Comparison of ENCODE assay signal across 25 mouse cellular contexts in the genomic region with DNA sequence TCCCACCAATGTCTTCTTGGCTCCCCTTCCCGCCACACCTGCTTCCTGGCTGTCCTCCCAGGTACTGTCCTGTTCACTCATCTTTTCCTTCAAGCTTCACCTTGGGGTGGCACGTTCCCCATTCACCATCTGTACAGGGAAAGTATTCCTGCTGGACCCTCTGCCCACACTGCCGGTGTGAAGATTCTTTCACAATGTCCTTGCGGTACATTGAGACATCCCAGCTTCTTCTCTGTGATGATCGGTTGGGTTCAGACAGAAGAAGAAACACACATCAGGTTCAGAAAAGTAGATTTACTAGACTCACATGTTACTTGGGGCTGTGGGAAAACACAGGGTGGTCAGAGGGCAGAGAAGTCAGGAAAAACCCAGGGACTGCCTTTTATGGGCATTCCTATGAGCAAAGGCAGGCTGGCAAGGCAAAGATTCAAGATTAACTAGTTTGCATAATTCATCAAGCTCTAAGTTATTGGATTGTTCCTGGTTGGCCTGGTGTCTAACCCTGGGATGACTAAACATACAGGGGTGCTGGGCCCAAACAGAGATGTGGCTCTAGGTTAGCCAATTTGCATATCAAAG. TPM values are rescaled to one million over a fixed set of nuclear protein-coding genes. Genes with fewer than 3 reads are reported as not detected.
DNase-seq lines count a peak whose midpoint lies in the region; ATAC-seq and TF ChIP-seq lines count a peak whose summit lies in the region.
"Had no signal": no experiment of that assay in that cellular context is flagged by ENCODE, and none has a peak within 500 bp of the region (broad histone marks: within the 10 kb centered on the region; RNA-seq: fewer than 3 reads in every experiment).

No protein-coding gene starts in this region.

- H3K27ac ChIP-seq in heart, embryonic 12.5 days (ENCODE audit: poor library complexity, severe bottlenecking), result peak overlapping the region; percentile 60; the same call in 1 of the 2 replicates
- H3K27ac ChIP-seq in midbrain, embryonic 11.5 days (ENCODE audit: low read depth, low read length), result no peak overlapping the region
- H3K27ac ChIP-seq in midbrain, postnatal 0 days (ENCODE audit: low read depth, low read length), result no peak overlapping the region
- no peak overlapping the region for H3K27ac ChIP-seq in hindbrain, embryonic 11.5 days (ENCODE audit: low read depth, low read length)
- H3K27ac ChIP-seq: embryonic facial prominence, embryonic 10.5 days; embryonic facial prominence, embryonic 15.5 days; forebrain, embryonic 12.5 days; heart, embryonic 13.5 days; hindbrain, embryonic 13.5 days; liver, embryonic 13.5 days; midbrain, embryonic 15.5 days; neural tube, embryonic 13.5 days had no signal

- no peak overlapping the region for H3K9ac ChIP-seq in heart, embryonic 12.5 days
- H3K9ac ChIP-seq in midbrain, embryonic 11.5 days (ENCODE audit: low read length), result no peak overlapping the region
- H3K9ac ChIP-seq in midbrain, postnatal 0 days (replicated peaks; ENCODE audit: low read length, poor library complexity, severe bottlenecking), result no peak overlapping the region
- no peak overlapping the region for H3K9ac ChIP-seq in hindbrain, embryonic 11.5 days (ENCODE audit: low read depth, low read length)
- H3K9ac ChIP-seq: embryonic facial prominence, embryonic 15.5 days; forebrain, embryonic 12.5 days; forebrain, postnatal 0 days; heart, embryonic 13.5 days; hindbrain, embryonic 13.5 days; liver, embryonic 13.5 days; midbrain, embryonic 15.5 days; neural tube, embryonic 13.5 days had no signal

- 0 out of 2 replicates have a peak, but pooled peaks cover 5% of the 10 kb centered on the region for H3K27me3 ChIP-seq in heart, embryonic 12.5 days (replicated peaks)
- H3K27me3 ChIP-seq in midbrain, embryonic 11.5 days (ENCODE audit: control insufficient read depth, insufficient read depth, low read length), result no peaks in the 10 kb centered on the region
- H3K27me3 ChIP-seq in midbrain, postnatal 0 days (ENCODE audit: insufficient read depth, low read length), result no peaks in the 10 kb centered on the region
- no peaks in the 10 kb centered on the region for H3K27me3 ChIP-seq in myocyte (ENCODE audit: control insufficient read depth, insufficient read depth, insufficient read length)
- H3K27me3 ChIP-seq in hindbrain, embryonic 11.5 days (ENCODE audit: control insufficient read depth, insufficient read depth, low read length), result no peaks in the 10 kb centered on the region
- H3K27me3 ChIP-seq: embryonic facial prominence, embryonic 15.5 days; forebrain, embryonic 12.5 days; heart, embryonic 13.5 days; hindbrain, embryonic 13.5 days; liver, embryonic 13.5 days; midbrain, embryonic 15.5 days; neural tube, embryonic 13.5 days had no signal

- peaks cover 17% of the 10 kb centered on the region for H3K4me1 ChIP-seq in heart, embryonic 12.5 days (replicated peaks)
- peaks cover 2% of the 10 kb centered on the region; the same call in 1 of the 2 replicates for H3K4me1 ChIP-seq in midbrain, embryonic 11.5 days (ENCODE audit: control insufficient read depth, insufficient read depth, low read length)
- no peaks in the 10 kb centered on the region for H3K4me1 ChIP-seq in midbrain, postnatal 0 days (ENCODE audit: insufficient read depth, low read length)
- H3K4me1 ChIP-seq in hindbrain, embryonic 11.5 days (replicated peaks; ENCODE audit: control insufficient read depth, insufficient read depth, low read length), result no peaks in the 10 kb centered on the region
- H3K4me1 ChIP-seq: embryonic facial prominence, embryonic 10.5 days; hindbrain, embryonic 13.5 days; liver, embryonic 13.5 days; midbrain, embryonic 15.5 days; neural tube, embryonic 13.5 days had no signal

- no peaks in the 10 kb centered on the region for H3K36me3 ChIP-seq in heart, embryonic 12.5 days
- no peaks in the 10 kb centered on the region for H3K36me3 ChIP-seq in midbrain, embryonic 11.5 days (ENCODE audit: control insufficient read depth, insufficient read depth, low read length)
- no peaks in the 10 kb centered on the region for H3K36me3 ChIP-seq in midbrain, postnatal 0 days (ENCODE audit: insufficient read depth, low read length)
- no peaks in the 10 kb centered on the region for H3K36me3 ChIP-seq in myocyte (ENCODE audit: control insufficient read depth, insufficient read depth)
- H3K36me3 ChIP-seq in hindbrain, embryonic 11.5 days (ENCODE audit: control insufficient read depth, insufficient read depth, low read length), result no peaks in the 10 kb centered on the region
- H3K36me3 ChIP-seq: embryonic facial prominence, embryonic 10.5 days; embryonic facial prominence, embryonic 15.5 days; forebrain, embryonic 12.5 days; heart, embryonic 13.5 days; hindbrain, embryonic 13.5 days; liver, embryonic 13.5 days; midbrain, embryonic 15.5 days; neural tube, embryonic 13.5 days had no signal

- no peak for ATAC-seq in heart, embryonic 12.5 days (ENCODE audit: insufficient number of reproducible peaks, low FRiP score)
- ATAC-seq in midbrain, embryonic 11.5 days (ENCODE audit: low FRiP score), result no peak
- ATAC-seq in midbrain, postnatal 0 days (ENCODE audit: low FRiP score), result no peak
- ATAC-seq in megakaryocyte-erythroid progenitor cell, adult 5-6 weeks (replicated peaks; ENCODE audit: low FRiP score, low TSS enrichment, poor library complexity, severe bottlenecking), result no peak
- ATAC-seq in hindbrain, embryonic 11.5 days (ENCODE audit: low FRiP score), result no peak
- ATAC-seq: forebrain, postnatal 0 days; intestine, postnatal 0 days; midbrain, embryonic 15.5 days had no signal

- H3K79me2 ChIP-seq in myocyte (ENCODE audit: control insufficient read depth, insufficient read depth), result no peaks in the 10 kb centered on the region

- H3K4me3 ChIP-seq in heart, embryonic 12.5 days, result no peak overlapping the region
- no peak overlapping the region for H3K4me3 ChIP-seq in midbrain, embryonic 11.5 days (ENCODE audit: low read depth, low read length)
- H3K4me3 ChIP-seq in midbrain, postnatal 0 days (ENCODE audit: low read depth, low read length), result no peak overlapping the region
- H3K4me3 ChIP-seq in myocyte, result no peak overlapping the region
- no peak overlapping the region for H3K4me3 ChIP-seq in hindbrain, embryonic 11.5 days (ENCODE audit: low read depth, low read length)
- H3K4me3 ChIP-seq: embryonic facial prominence, embryonic 10.5 days; embryonic facial prominence, embryonic 15.5 days; forebrain, embryonic 12.5 days; heart, embryonic 13.5 days; hindbrain, embryonic 13.5 days; liver, embryonic 13.5 days; midbrain, embryonic 15.5 days; neural tube, embryonic 13.5 days had no signal

- DNase-seq in heart, adult 18-20 months, result no peak
- peak; percentile 68 for DNase-seq in midbrain, embryonic 11.5 days (ENCODE audit: low spot score, missing footprints)
- DNase-seq in midbrain, postnatal 0 days (ENCODE audit: low spot score), result no peak
- DNase-seq in hindbrain, embryonic 11.5 days (ENCODE audit: low spot score), result no peak
- DNase-seq: adrenal gland, postnatal 36 days; cerebellum, adult 8-10 months; cerebellum, postnatal 25 days; forebrain, postnatal 0 days; gastrocnemius, postnatal 10 days; heart, postnatal 14 days; kidney, postnatal 25 days; liver, embryonic 13.5 days; lung, adult 2 months; lung, postnatal 14 days had no signal

- H3K4me2 ChIP-seq in heart, embryonic 12.5 days, result no peak overlapping the region
- H3K4me2 ChIP-seq in midbrain, embryonic 11.5 days, result no peak overlapping the region
- no peak overlapping the region for H3K4me2 ChIP-seq in midbrain, postnatal 0 days (ENCODE audit: low read depth, low read length, poor library complexity, severe bottlenecking)
- peak overlapping the region; percentile 64 for H3K4me2 ChIP-seq in myocyte (ENCODE audit: low read depth)
- no peak overlapping the region for H3K4me2 ChIP-seq in hindbrain, embryonic 11.5 days (replicated peaks; ENCODE audit: low read depth, low read length)
- H3K4me2 ChIP-seq: embryonic facial prominence, embryonic 15.5 days; forebrain, embryonic 12.5 days; heart, embryonic 13.5 days; hindbrain, embryonic 13.5 days; liver, embryonic 13.5 days; midbrain, embryonic 15.5 days; neural tube, embryonic 13.5 days had no signal

- H3ac ChIP-seq in myocyte (ENCODE audit: control insufficient read depth, insufficient read length), result no peak overlapping the region

- 84% methylated on average over 5 of the region's 5 CpGs for WGBS in heart, embryonic 12.5 days
- WGBS in midbrain, embryonic 11.5 days, result 90% methylated on average over 5 of the region's 5 CpGs
- 96% methylated on average over 5 of the region's 5 CpGs for WGBS in midbrain, postnatal 0 days
- 92% methylated on average over 5 of the region's 5 CpGs for WGBS in hindbrain, embryonic 11.5 days

- no peak for TF ChIP-seq CTCF in midbrain, postnatal 0 days (IDR thresholded peaks at IDR 0.05)

- no peak for TF ChIP-seq POLR2A in myocyte (IDR thresholded peaks at IDR 0.05; ENCODE audit: insufficient read length, low read depth)

- no peaks in the 10 kb centered on the region for H3K9me3 ChIP-seq in heart, embryonic 12.5 days (replicated peaks)
- H3K9me3 ChIP-seq in midbrain, embryonic 11.5 days (ENCODE audit: control insufficient read depth, low read length), result no peaks in the 10 kb centered on the region
- H3K9me3 ChIP-seq in midbrain, postnatal 0 days (ENCODE audit: low read length), result no peaks in the 10 kb centered on the region
- H3K9me3 ChIP-seq in hindbrain, embryonic 11.5 days (ENCODE audit: control insufficient read depth, low read length), result no peaks in the 10 kb centered on the region
- H3K9me3 ChIP-seq: embryonic facial prominence, embryonic 10.5 days; embryonic facial prominence, embryonic 15.5 days; forebrain, embryonic 12.5 days; heart, embryonic 13.5 days; hindbrain, embryonic 13.5 days; liver, embryonic 13.5 days; midbrain, embryonic 15.5 days; neural tube, embryonic 13.5 days had no signal

TF ChIP-seq in myocyte, 11 proteins besides CTCF, POLR2A, EP300 and RAD21 (continues in another document):
- peak in 1 of 3 experiments; percentile 45 for TF ChIP-seq MYOD1 (IDR thresholded peaks at IDR 0.05; ENCODE audit: control insufficient read depth in 1 of 3, insufficient read length in 2 of 3, low read depth in 2 of 3)
- no peak for TF ChIP-seq E2F4 (IDR thresholded peaks at IDR 0.05; ENCODE audit: insufficient read depth)
- TF ChIP-seq CEBPB (IDR thresholded peaks at IDR 0.05; ENCODE audit: insufficient read depth, poor library complexity, severe bottlenecking), result no peak
- TF ChIP-seq MYOG (IDR thresholded peaks at IDR 0.05; ENCODE audit: control insufficient read depth in 1 of 3, insufficient read depth in 1 of 3, insufficient read length in 2 of 3, low read depth in 2 of 3), result peak in 1 of 3 experiments; percentile 21

RNA-seq across cellular contexts. Expression of a gene that starts 57.7 kb away (rescaled TPM):
- polyA plus RNA-seq in heart, embryonic 12.5 days (2016; fragmentation: Nextera tagmentation; extraction: Ambion mirVana), result 29.9 and 30.2 TPM in 2 replicates
- 1 to 10 TPM; 8.9 to 9.8 TPM for total RNA-seq in heart, adult 18-20 months (2021)
- 3.0 and 3.4 TPM in 2 replicates for polyA plus RNA-seq in midbrain, embryonic 11.5 days (2014; fragmentation: Nextera tagmentation; extraction: Ambion mirVana)
- 5.4 and 6.2 TPM in 2 replicates for total RNA-seq in midbrain, postnatal 0 days (2014; rRNA removed)
- 2.9 and 3.4 TPM in 2 replicates for polyA plus RNA-seq in midbrain, postnatal 0 days (2015; fragmentation: Nextera tagmentation; extraction: Ambion mirVana)
- polyA plus RNA-seq in myocyte (2012; fragmentation: generic; extraction: Trizol), result 77.1 TPM
- 111 and 112 TPM in 2 replicates for total RNA-seq in megakaryocyte-erythroid progenitor cell, adult 5-6 weeks (2014; fragmentation: Nextera tagmentation)
- total RNA-seq in megakaryocyte-erythroid progenitor cell, adult 5-6 weeks (2017), result 124 and 143 TPM in 2 replicates
- 3.7 and 4.1 TPM in 2 replicates for polyA plus RNA-seq in hindbrain, embryonic 11.5 days (2014; fragmentation: Nextera tagmentation; extraction: Ambion mirVana)
